Mouse (Mus musculus) stomach, postnatal 0 days (tissue): Measurements from ENCODE around the gene Ldlr.

ENCODE experiments used
- CTCF ChIP-seq: IDR thresholded peaks from 2 replicates; pipeline ENCODE4 v1.5.1; 2016; ENCODE audit warnings: antibody characterized with exemption, low read depth, mild to moderate bottlenecking, moderate library complexity
- EP300 ChIP-seq: optimal IDR thresholded peaks from 2 replicates; pipeline ENCODE3; 2016; ENCODE audit warnings: antibody characterized with exemption

DNA sequence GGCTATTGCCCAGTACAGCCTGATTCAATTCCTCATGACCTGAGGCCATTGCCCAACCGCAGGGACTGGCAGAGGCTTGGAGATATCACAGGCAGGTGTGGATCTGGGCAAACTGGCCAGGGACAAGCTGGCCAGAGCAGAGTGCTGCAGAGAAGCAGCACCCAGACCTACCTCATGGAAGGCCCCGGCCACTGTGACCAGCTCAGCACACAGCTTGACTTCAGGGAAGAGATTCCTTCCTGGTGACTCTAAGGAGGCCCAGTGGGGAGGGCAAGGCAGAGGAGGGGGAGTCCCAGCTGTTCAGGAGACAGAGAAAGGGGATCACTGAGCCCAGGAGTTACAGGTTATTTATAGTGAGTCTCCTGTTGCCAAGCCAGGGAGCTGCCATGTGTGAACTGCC is 2.2 kb upstream of the Ldlr start:
- TF ChIP-seq EP300 (no peak), CTCF (no peak)
